Mouse (Mus musculus): ENCODE measurements around the gene Ucp2.

Ucp2 gene

GRCm38 (mm10) chr7:100504740-100505487 is 11.8 kb downstream of the Ucp2 start:
- no peak for DNase-seq (ENCODE audit: low read depth)

GRCm38 (mm10) chr7:100506494-100506893 is 13.4 kb downstream of the Ucp2 start:
- DNase-seq (ENCODE audit: low read depth) = no peak

- DNase-seq (ENCODE audit: low read depth) = no peak
Observed at GRCm38 (mm10) chr7:100508670-100509069, 15.5 kb downstream of the Ucp2 start.

- DNase-seq (ENCODE audit: low read depth) = no peak
Observed at GRCm38 (mm10) chr7:100511602-100512001, 18.5 kb downstream of the Ucp2 start.

- no peak for DNase-seq (ENCODE audit: low read depth)
Observed at GRCm38 (mm10) chr7:100514573-100514972, 21.4 kb downstream of the Ucp2 start, which contains the start of gene Dnajb13. TSS of gene Dnajb13 (minus strand) at chr7:100514960.

GRCm38 (mm10) chr7:100520204-100520603 is 27.1 kb downstream of the Ucp2 start:
- no peak for DNase-seq (ENCODE audit: low read depth)

- DNase-seq (ENCODE audit: low read depth) = peak; percentile 53
Observed at GRCm38 (mm10) chr7:100520663-100521285, 27.6 kb downstream of the Ucp2 start.

- DNase-seq (ENCODE audit: low read depth) = no peak
Observed at GRCm38 (mm10) chr7:100522222-100522621, 29.1 kb downstream of the Ucp2 start.

- DNase-seq (ENCODE audit: low read depth) = no peak
Observed at GRCm38 (mm10) chr7:100524669-100525068, 31.5 kb downstream of the Ucp2 start.

GRCm38 (mm10) chr7:100530766-100531165 is 37.6 kb downstream of the Ucp2 start:
- no peak for DNase-seq (ENCODE audit: low read depth)

- DNase-seq (ENCODE audit: low read depth) = no peak
Observed at GRCm38 (mm10) chr7:100533503-100533902, 40.4 kb downstream of the Ucp2 start.

GRCm38 (mm10) chr7:100534216-100534615 is 41.1 kb downstream of the Ucp2 start:
- no peak for DNase-seq (ENCODE audit: low read depth)

- DNase-seq (ENCODE audit: low read depth) = no peak
Observed at GRCm38 (mm10) chr7:100535831-100536230, 42.7 kb downstream of the Ucp2 start.

- peak; percentile 89 for DNase-seq (ENCODE audit: low read depth)
Observed at GRCm38 (mm10) chr7:100536804-100537518, 43.8 kb downstream of the Ucp2 start, which contains the start of gene Coa4. TSS of gene Coa4 (plus strand) at chr7:100537071.

- no peak for DNase-seq (ENCODE audit: low read depth)
Observed at GRCm38 (mm10) chr7:100537519-100537902, 44.4 kb downstream of the Ucp2 start.

GRCm38 (mm10) chr7:100539516-100539915 is 46.4 kb downstream of the Ucp2 start:
- no peak for DNase-seq (ENCODE audit: low read depth)

GRCm38 (mm10) chr7:100544437-100544836 is 51.3 kb downstream of the Ucp2 start:
- DNase-seq (ENCODE audit: low read depth) = no peak

- DNase-seq (ENCODE audit: low read depth) = no peak
Observed at GRCm38 (mm10) chr7:100547631-100548030, 54.5 kb downstream of the Ucp2 start.

- no peak for DNase-seq (ENCODE audit: low read depth)
Observed at GRCm38 (mm10) chr7:100549796-100550195, 56.7 kb downstream of the Ucp2 start.

GRCm38 (mm10) chr7:100550338-100551007 is 57.3 kb downstream of the Ucp2 start:
- DNase-seq (ENCODE audit: low read depth) = no peak

All from fibroblast of lung, adult 2 months (primary cell).